Mouse (Mus musculus) c-Kit-positive CD71-negative TER-119-negative erythroid progenitor cells, embryonic 14.5 days (primary cell): ENCODE results near the gene Phf21a.

ENCODE experiments used
- DNase-seq: peaks from one replicate; pipeline ENCODE4 v3.0.0-alpha.2; 2013; ENCODE audit warnings: low read depth

Phf21a gene

GRCm38 (mm10) chr2:92404737-92405136, 311.8 kb downstream of the Phf21a start:
- DNase-seq = no peak

GRCm38 (mm10) chr2:92405687-92406086, 312.8 kb downstream of the Phf21a start:
- no peak for DNase-seq

- no peak for DNase-seq
Observed at GRCm38 (mm10) chr2:92408309-92409045, 315.6 kb downstream of the Phf21a start.

- DNase-seq = no peak
Observed at GRCm38 (mm10) chr2:92411705-92412104, 318.8 kb downstream of the Phf21a start.
